Mouse (Mus musculus) adrenal gland, adult 10 weeks (tissue): Measurements from ENCODE around the gene Zfp764. TPM values are rescaled to one million over a fixed set of nuclear protein-coding genes. Genes with fewer than 3 reads are reported as not detected.

Source experiments
- polyA plus RNA-seq: library from polyadenylated mRNA; stranded (reverse); fragments of 350-450 nt; fragmentation: Illumina TruSeq; extraction: RNeasy Lipid Tissue Mini Kit (QIAGEN cat#74804); gene quantifications from one replicate; pipeline ENCODE4 v1.2.3, GENCODE M21; 2014; ENCODE audit warnings: low read depth, low replicate concordance

Zfp764 gene
- polyA plus RNA-seq: 3.1 TPM

GRCm38 (mm10) chr7:127406002-127406987 lies at the start of gene Zfp764:
Zfp764 (minus strand) TSS chr7:127406822.

GRCm38 (mm10) chr7:127448521-127449300 lies 42.1 kb upstream of the Zfp764 start, which contains the start of gene Zfp689:
Zfp689 (minus strand) TSS chr7:127449158.

DNA sequence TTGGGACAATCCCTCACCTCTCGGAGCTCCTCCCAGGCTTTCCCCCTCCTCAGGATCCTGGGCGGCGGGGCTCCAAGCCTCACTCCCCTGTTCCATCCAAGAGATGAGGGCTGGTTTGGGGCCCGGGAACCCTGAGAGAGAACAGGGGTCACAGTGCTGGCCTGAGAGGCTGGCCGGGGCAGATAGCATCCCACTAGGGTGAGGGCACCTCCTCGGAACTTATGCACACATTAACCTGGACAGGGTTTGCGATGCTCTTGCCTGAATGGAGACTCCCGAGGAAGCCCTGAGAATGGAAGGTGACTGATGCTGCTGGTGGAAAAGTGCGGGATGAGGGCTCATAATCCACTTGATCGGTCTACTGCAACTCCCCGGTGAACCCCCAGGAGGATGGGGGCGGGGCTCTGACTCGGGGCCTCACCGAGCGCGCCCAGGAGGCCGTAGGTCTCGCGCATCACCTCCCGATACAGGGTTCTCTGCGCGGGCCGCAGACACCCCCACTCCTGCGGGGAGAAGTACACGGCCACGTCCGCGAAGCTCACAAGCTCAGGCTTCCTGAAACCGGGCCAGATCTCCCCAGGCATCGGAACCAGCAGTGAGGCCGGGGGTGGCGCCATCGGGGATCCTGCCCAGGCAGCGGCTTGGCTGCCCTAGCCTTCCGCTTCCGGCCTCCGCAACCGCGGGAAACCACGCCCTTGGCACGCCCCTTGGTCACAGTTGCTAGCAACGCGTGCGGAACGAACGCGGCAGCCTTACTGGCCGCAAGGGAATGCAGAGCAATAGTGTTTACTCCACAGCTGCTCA lies 15.0 kb upstream of the Zfp764 start, which contains the start of gene Zfp688:
Zfp688 (minus strand) TSS at position 681 of the 804 bp plus-strand sequence.

GRCm38 (mm10) chr7:127393157-127393943 lies 13.3 kb downstream of the Zfp764 start, which contains the start of gene E430018J23Rik:
E430018J23Rik (minus strand) TSS chr7:127393629.

DNA sequence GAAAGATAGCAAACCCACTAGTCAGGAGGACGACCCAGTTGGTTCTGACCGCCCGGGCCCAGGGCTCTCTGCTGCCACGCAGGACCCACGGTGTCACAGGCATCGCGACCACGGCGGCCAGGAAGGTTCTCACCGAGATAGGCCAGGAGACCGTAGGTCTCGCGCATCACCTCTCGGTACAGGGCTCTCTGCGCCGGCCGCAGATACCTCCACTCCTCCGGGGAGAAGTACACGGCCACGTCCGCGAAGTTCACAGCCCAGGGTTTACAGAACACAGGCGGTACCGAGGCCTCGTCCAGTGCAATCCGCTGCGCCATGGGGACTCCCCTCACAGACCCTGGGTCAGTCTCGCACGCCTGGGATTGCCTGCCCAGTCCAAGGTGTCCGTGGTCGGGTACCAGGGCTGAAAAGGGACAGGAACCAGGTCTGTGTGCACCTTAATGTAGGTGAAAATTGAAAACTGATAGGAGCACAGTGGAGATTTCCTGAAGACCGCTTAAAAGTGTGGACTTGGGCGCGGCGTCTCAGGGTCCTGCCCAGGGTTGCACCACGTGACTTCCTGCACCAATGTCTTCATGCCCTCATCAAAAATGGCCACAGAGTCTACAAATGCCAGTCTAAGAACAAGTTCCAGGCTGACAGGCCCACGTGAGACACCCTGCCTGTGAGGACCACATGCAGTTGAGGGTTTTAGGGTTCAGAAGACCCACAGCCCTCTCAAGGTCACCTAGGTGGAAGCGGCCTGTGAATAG lies 19.8 kb downstream of the Zfp764 start, which contains the start of gene 9130019O22Rik:
9130019O22Rik (minus strand) TSS at position 526 of the 752 bp plus-strand sequence.

GRCm38 (mm10) chr7:127375271-127376245 lies 31.1 kb downstream of the Zfp764 start, which contains the start of gene Zfp747:
Zfp747 (minus strand) TSS chr7:127376050.

Other genes with a start within 250 kb of the Zfp764 start
- gene Cd2bp2, start 210.8 kb downstream of the Zfp764 start, polyA plus RNA-seq: 14.8 TPM
- gene Tbc1d10b, start 198.4 kb downstream of the Zfp764 start, polyA plus RNA-seq: 3.7 TPM
- gene Mylpf, start 197.9 kb downstream of the Zfp764 start, polyA plus RNA-seq: 9.2 TPM
- gene Zfp553, start 173.8 kb downstream of the Zfp764 start, polyA plus RNA-seq: 1.7 TPM
- not detected for gene Sept1, start 173.7 kb downstream of the Zfp764 start, polyA plus RNA-seq
- not detected for gene Zfp771, start 162.5 kb downstream of the Zfp764 start, polyA plus RNA-seq
- gene Dctpp1, start 146.1 kb downstream of the Zfp764 start, polyA plus RNA-seq: not detected
- gene Sephs2, start 132.8 kb downstream of the Zfp764 start, polyA plus RNA-seq: 78.0 TPM
- 0.82 TPM for gene Itgal, start 110.6 kb downstream of the Zfp764 start, polyA plus RNA-seq
- gene Zfp768, start 61.2 kb downstream of the Zfp764 start, polyA plus RNA-seq: 3.0 TPM
- 2.9 TPM for gene Zfp747, start 30.8 kb downstream of the Zfp764 start, polyA plus RNA-seq
- 1.7 TPM for gene 9130019O22Rik, start 19.7 kb downstream of the Zfp764 start, polyA plus RNA-seq
- gene E430018J23Rik, start 13.2 kb downstream of the Zfp764 start, polyA plus RNA-seq: 1.1 TPM
- 2.0 TPM for gene Zfp688, start 15.2 kb upstream of the Zfp764 start, polyA plus RNA-seq
- gene Zfp689, start 42.3 kb upstream of the Zfp764 start, polyA plus RNA-seq: 1.9 TPM
- 25.5 TPM for gene Prr14, start 52.8 kb upstream of the Zfp764 start, polyA plus RNA-seq
- gene Fbrs, start 72.4 kb upstream of the Zfp764 start, polyA plus RNA-seq: 6.2 TPM
- gene Srcap, start 105.2 kb upstream of the Zfp764 start, polyA plus RNA-seq: 10.6 TPM
- 4.8 TPM for gene Gm42715, start 112.8 kb upstream of the Zfp764 start, polyA plus RNA-seq
- gene Tmem265, start 154.6 kb upstream of the Zfp764 start, polyA plus RNA-seq: not detected
- gene Phkg2, start 166.5 kb upstream of the Zfp764 start, polyA plus RNA-seq: 16.0 TPM
- gene Ccdc189, start 181.8 kb upstream of the Zfp764 start, polyA plus RNA-seq: 1.6 TPM
- gene Rnf40, start 181.9 kb upstream of the Zfp764 start, polyA plus RNA-seq: 1.5 TPM
- gene Zfp629, start 209.0 kb upstream of the Zfp764 start, polyA plus RNA-seq: 7.7 TPM